Mouse (Mus musculus): Measurements from ENCODE around the gene Tacc2.

The Tacc2 gene

GRCm38 (mm10) chr7:130605111-130605510 lies 27.9 kb downstream of the Tacc2 start:
- in situ Hi-C loops (cut with MboI, MseI), result no loop called here

- in situ Hi-C loops (cut with MboI, MseI), result no loop called here
Observed at GRCm38 (mm10) chr7:130606958-130607357, 29.7 kb downstream of the Tacc2 start.

GRCm38 (mm10) chr7:130613973-130614372 lies 36.7 kb downstream of the Tacc2 start:
- in situ Hi-C loops (cut with MboI, MseI), result no loop called here

GRCm38 (mm10) chr7:130617591-130617990 lies 40.4 kb downstream of the Tacc2 start:
- in situ Hi-C loops (cut with MboI, MseI), result no loop called here

- in situ Hi-C loops (cut with MboI, MseI), result no loop called here
Observed at GRCm38 (mm10) chr7:130621068-130621467, 43.8 kb downstream of the Tacc2 start.

GRCm38 (mm10) chr7:130621953-130622352 lies 44.7 kb downstream of the Tacc2 start:
- in situ Hi-C loops (cut with MboI, MseI), result no loop called here

GRCm38 (mm10) chr7:130622359-130622758 lies 45.1 kb downstream of the Tacc2 start:
- in situ Hi-C loops (cut with MboI, MseI), result no loop called here

- in situ Hi-C loops (cut with MboI, MseI), result no loop called here
Observed at GRCm38 (mm10) chr7:130624299-130624698, 47.1 kb downstream of the Tacc2 start.

- in situ Hi-C loops (cut with MboI, MseI), result loop anchor here (25.0 kb wide), 1 partner anchor 937 kb away; the partner anchor contains the start of gene Bub3
Observed at GRCm38 (mm10) chr7:130625361-130625760, 48.1 kb downstream of the Tacc2 start.

GRCm38 (mm10) chr7:130628601-130629000 lies 51.4 kb downstream of the Tacc2 start:
- in situ Hi-C loops (cut with MboI, MseI), result loop anchor here (25.0 kb wide), 1 partner anchor 934 kb away; the partner anchor contains the start of gene Bub3

- in situ Hi-C loops (cut with MboI, MseI), result loop anchor here (25.0 kb wide), 1 partner anchor 932 kb away; the partner anchor contains the start of gene Bub3
Observed at GRCm38 (mm10) chr7:130629999-130630398, 52.8 kb downstream of the Tacc2 start.

- in situ Hi-C loops (cut with MboI, MseI), result loop anchor here (25.0 kb wide), 1 partner anchor 931 kb away; the partner anchor contains the start of gene Bub3
Observed at GRCm38 (mm10) chr7:130630956-130631355, 53.7 kb downstream of the Tacc2 start.

- in situ Hi-C loops (cut with MboI, MseI), result loop anchor here (25.0 kb wide), 1 partner anchor 931 kb away; the partner anchor contains the start of gene Bub3
Observed at GRCm38 (mm10) chr7:130631553-130632378, 54.5 kb downstream of the Tacc2 start.

- in situ Hi-C loops (cut with MboI, MseI), result loop anchor here (25.0 kb wide), 1 partner anchor 930 kb away; the partner anchor contains the start of gene Bub3
Observed at GRCm38 (mm10) chr7:130632379-130632732, 55.1 kb downstream of the Tacc2 start.

GRCm38 (mm10) chr7:130634259-130634871 lies 57.1 kb downstream of the Tacc2 start:
- in situ Hi-C loops (cut with MboI, MseI), result loop anchor here (25.0 kb wide), 1 partner anchor 928 kb away; the partner anchor contains the start of gene Bub3

- in situ Hi-C loops (cut with MboI, MseI), result loop anchor here (25.0 kb wide), 1 partner anchor 927 kb away; the partner anchor contains the start of gene Bub3
Observed at GRCm38 (mm10) chr7:130635212-130635611, 58.0 kb downstream of the Tacc2 start.

GRCm38 (mm10) chr7:130636274-130636673 lies 59.0 kb downstream of the Tacc2 start:
- in situ Hi-C loops (cut with MboI, MseI), result loop anchor here (25.0 kb wide), 1 partner anchor 926 kb away; the partner anchor contains the start of gene Bub3

GRCm38 (mm10) chr7:130636902-130637301 lies 59.7 kb downstream of the Tacc2 start:
- in situ Hi-C loops (cut with MboI, MseI), result loop anchor here (25.0 kb wide), 1 partner anchor 925 kb away; the partner anchor contains the start of gene Bub3

GRCm38 (mm10) chr7:130637811-130638210 lies 60.6 kb downstream of the Tacc2 start:
- in situ Hi-C loops (cut with MboI, MseI), result loop anchor here (25.0 kb wide), 1 partner anchor 924 kb away; the partner anchor contains the start of gene Bub3

GRCm38 (mm10) chr7:130640681-130641080 lies 63.4 kb downstream of the Tacc2 start:
- in situ Hi-C loops (cut with MboI, MseI), result loop anchor here (5.0 to 25.0 kb wide), 2 partner anchors 93 to 922 kb away; partner anchors contain the start of gene Bub3

- in situ Hi-C loops (cut with MboI, MseI), result loop anchor here (5.0 to 25.0 kb wide), 2 partner anchors 722 to 917 kb away; partner anchors contain the start of gene Bub3
Observed at GRCm38 (mm10) chr7:130645332-130645993, 68.2 kb downstream of the Tacc2 start.

All from regulatory T cell (primary cell).